Mouse (Mus musculus): ENCODE data around the gene Dpp9. TPM values are rescaled to one million over a fixed set of nuclear protein-coding genes. Genes with fewer than 3 reads are reported as not detected.

Gene Dpp9
- polyA plus RNA-seq, 1 experiment from 2014 or later, result 32.8 TPM

DNA sequence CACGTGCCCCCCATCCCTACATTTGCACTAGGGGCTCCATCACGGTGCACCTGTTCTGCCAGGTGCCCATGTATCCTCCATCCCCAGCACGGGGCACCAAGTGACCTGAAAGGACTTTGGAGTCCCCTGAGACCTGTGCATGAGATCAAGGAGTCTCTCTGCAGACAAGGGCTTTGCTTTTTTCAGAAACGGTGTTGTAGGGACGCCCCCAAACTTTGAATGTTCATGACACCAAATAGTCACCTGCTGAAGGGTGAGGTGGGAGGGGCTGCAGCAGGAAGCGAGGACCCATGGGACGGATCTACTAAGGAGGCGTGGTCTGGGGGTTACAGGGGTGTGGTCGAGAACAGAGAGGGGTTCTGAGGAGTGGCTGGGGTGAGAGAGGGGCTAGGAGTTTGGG lies 70.4 kb downstream of the Dpp9 start:
- Histone ChIP-seq H3K9me3 (no peaks in the 10 kb centered on the region), H3K36me3 (no peaks in the 10 kb centered on the region), H3K27ac (no peak overlapping the region), H3K4me1 (replicated peaks) (peaks cover 6% of the 10 kb centered on the region), H3K27me3 (replicated peaks) (peaks cover 70% of the 10 kb centered on the region), H3K4me3 (replicated peaks) (0 out of 2 replicates have a peak overlapping the region, but pooled peaks have one; percentile 10), H3K9ac (no peak overlapping the region), H3K4me2 (replicated peaks) (peak overlapping the region; percentile 54)
- ATAC-seq, result no peak
- WGBS, result 19% methylated on average over 9 of the region's 9 CpGs

DNA sequence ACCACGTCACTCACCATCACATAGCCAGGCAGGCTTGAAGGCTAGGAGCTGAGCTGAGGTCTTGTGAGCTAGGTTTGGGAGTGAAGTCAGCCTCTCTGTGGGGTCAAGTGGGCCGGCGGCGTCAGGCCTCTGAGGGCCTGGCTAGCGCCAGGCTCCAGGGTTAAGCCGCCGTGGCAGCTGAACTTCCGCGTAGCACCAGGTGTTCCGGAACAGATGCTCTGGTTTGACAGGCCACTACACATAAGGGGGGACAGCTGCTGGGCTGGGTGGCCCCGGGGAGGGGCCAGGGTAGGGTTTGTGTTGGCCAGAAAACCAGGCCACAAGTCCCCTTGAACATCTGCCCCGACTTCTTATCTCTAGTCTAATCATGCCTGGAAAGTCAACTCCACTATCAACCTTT lies 71.3 kb downstream of the Dpp9 start:
- Histone ChIP-seq H3K27me3 (replicated peaks) (peaks cover 78% of the 10 kb centered on the region), H3K9ac (no peak overlapping the region)

DNA sequence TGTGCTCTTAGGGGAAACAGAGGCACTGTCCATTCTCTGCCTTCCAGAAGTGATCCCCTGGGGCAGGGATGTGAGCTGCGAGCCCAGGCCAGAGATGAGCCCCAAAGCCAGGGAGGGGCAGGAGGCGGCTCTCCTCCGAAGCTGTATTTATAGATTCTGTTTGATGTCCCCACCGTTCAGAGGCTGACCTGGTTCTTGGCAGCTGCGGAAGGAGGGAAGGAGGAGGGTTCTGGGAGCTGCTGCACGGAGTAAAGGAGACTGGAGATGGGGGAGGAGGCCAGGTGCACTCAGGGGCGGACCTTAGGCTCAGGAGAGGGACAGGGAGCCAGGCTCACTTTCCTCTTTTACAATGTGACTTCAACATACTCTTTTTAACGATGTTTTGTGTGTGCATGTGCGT lies 72.6 kb downstream of the Dpp9 start:
- WGBS, result 24% methylated on average over 9 of the region's 9 CpGs

More for the DNA sequence above, 71.3 kb downstream of the Dpp9 start:
- Histone ChIP-seq H3K4me3 (replicated peaks) (no peak overlapping the region), H3K36me3 (no peaks in the 10 kb centered on the region), H3K9me3 (no peaks in the 10 kb centered on the region), H3K4me2 (replicated peaks) (no peak overlapping the region), H3K4me1 (replicated peaks) (peaks cover 7% of the 10 kb centered on the region), H3K27ac (no peak overlapping the region)
- WGBS, result 56% methylated on average over 12 of the region's 12 CpGs
- ATAC-seq, result no peak

DNA sequence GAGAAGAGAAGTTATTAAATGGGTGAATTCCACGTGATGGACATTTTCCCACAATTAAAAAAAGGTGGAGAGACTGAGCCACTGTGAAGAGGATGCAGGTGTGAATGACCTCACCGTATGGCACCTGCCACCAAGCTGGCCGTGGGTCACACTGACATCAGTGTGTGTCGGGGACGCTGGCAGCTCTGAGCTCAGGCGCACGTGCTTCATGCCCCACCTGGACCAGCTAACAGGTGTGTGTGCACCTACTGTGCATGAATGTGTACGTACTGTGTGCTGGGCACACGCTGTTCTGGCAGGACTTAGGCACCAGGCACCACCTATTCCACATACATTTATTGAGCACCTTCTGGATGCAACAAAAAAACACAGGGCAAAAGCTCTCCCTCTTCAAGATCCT lies 74.2 kb downstream of the Dpp9 start:
- Histone ChIP-seq H3K27ac (no peak overlapping the region), H3K4me2 (replicated peaks) (no peak overlapping the region), H3K27me3 (replicated peaks) (peaks cover 87% of the 10 kb centered on the region), H3K9ac (no peak overlapping the region), H3K9me3 (no peaks in the 10 kb centered on the region), H3K36me3 (no peaks in the 10 kb centered on the region), H3K4me1 (replicated peaks) (peaks cover 27% of the 10 kb centered on the region), H3K4me3 (replicated peaks) (no peak overlapping the region)
- WGBS, result 72% methylated on average over 9 of the region's 9 CpGs
- ATAC-seq, result no peak

More for the DNA sequence above, 72.6 kb downstream of the Dpp9 start:
- Histone ChIP-seq H3K4me2 (replicated peaks) (no peak overlapping the region), H3K9ac (no peak overlapping the region), H3K27me3 (replicated peaks) (peaks cover 90% of the 10 kb centered on the region), H3K4me1 (replicated peaks) (peaks cover 18% of the 10 kb centered on the region), H3K9me3 (no peaks in the 10 kb centered on the region), H3K4me3 (replicated peaks) (no peak overlapping the region), H3K27ac (no peak overlapping the region), H3K36me3 (no peaks in the 10 kb centered on the region)
- no peak for ATAC-seq

DNA sequence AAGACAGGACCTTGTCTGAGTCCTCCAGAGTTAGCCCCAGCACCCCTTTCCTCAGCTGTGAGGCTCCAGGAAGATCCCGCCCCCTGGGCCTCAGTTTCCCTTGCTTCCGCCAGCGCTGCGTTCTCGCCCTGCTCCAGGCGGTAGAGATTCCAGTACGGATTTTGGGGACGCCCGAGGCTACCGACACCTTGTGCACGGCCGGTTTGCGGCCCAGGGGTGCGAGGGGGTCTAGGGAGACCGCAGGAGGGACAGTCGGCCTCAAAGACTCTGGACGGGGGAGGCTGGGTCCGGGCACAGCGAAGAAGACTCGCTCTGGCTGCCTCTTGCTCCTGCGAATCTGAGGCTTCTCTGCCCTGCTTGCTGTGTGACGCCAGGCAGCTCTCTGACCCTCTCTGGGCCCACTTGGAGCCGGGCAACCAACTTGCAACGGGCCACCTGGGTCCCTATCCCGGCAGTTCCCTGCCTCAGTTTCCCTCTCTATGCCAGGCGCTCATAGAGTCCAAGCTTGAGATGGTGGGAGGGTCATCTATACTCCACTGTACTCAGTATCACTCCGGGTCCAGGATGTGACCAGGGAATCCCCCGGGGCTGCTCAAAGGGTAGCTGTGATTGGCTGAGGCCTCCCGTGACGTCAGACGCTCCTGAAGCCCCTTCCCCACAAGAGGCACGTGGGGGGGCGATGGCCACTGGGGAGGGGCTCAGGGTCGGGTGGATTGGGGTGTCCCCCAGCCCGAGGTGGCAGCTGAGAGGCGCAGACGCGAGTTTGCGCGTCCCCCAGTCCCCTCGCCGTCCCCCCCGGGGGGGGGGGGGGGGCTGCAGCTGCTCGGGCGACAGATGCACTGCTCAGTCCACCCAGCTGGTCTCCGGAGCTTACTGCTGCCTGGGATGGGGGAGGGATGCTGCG lies 76.8 kb downstream of the Dpp9 start:
- Histone ChIP-seq H3K27ac (no peak overlapping the region), H3K4me1 (replicated peaks) (peaks cover 31% of the 10 kb centered on the region), H3K27me3 (replicated peaks) (peaks cover 78% of the 10 kb centered on the region), H3K9ac (peak overlapping the region; percentile 26), H3K4me2 (replicated peaks) (peak overlapping the region; percentile 84), H3K36me3 (no peaks in the 10 kb centered on the region), H3K4me3 (replicated peaks) (peak overlapping the region; percentile 39), H3K9me3 (no peaks in the 10 kb centered on the region)
- WGBS, result 5% methylated on average over 39 of the region's 47 CpGs
- ATAC-seq, result 0 out of 2 replicates have a peak, but pooled peaks have one; percentile 10

DNA sequence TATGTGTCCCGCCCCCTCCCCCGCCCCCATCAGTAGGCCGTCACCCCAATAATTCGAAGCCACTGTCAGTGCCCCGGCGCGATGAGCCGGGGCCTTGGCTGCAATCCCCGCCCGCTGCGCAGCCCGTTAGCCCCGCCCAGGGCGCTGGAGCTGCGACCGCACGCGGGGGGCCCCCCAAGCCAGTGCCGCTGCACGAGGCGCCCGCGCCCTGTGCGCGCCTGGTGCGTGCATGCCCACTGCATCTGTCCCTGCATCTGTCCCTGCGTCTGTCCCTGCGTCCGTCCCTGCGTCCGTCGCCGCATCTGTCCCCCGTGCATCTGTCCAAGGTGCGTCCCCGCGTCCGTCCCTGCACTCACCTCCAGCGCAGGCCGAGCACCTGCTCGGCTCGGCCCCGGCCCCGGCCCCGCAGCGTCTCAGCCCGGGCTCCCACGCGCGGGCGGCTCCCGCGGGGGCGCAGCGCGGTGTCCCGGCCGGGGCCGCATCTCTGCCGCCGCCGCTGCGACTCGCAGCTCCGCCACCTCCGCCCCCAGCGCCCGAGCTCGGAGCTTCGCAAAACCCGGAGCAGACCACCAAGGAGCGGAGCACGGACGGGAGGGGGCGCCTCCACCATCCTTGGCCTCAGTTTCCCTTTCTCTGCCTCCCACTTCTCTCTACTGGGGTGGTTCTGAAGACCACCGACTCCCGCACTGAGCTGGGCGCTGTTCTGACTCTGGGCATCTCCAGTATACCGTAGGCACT lies 78.7 kb downstream of the Dpp9 start, which contains the start of gene Sema6b:
TSS of gene Sema6b (minus strand) at position 486 of the 738 bp plus-strand sequence.
- WGBS, result 1% methylated on average over 69 of the region's 79 CpGs
- Histone ChIP-seq H3K4me2 (replicated peaks) (peak within 1 kb of the TSS; percentile 100), H3K4me3 (replicated peaks) (peak within 1 kb of the TSS; percentile 68), H3K4me1 (replicated peaks) (peaks cover 31% of the 10 kb centered on the region), H3K36me3 (no peaks in the 10 kb centered on the region), H3K9ac (peak within 1 kb of the TSS; percentile 52), H3K27ac (no peak within 1 kb of the TSS), H3K27me3 (replicated peaks) (peaks cover 59% of the 10 kb centered on the region), H3K9me3 (no peaks in the 10 kb centered on the region)
- peak; percentile 41 for ATAC-seq

DNA sequence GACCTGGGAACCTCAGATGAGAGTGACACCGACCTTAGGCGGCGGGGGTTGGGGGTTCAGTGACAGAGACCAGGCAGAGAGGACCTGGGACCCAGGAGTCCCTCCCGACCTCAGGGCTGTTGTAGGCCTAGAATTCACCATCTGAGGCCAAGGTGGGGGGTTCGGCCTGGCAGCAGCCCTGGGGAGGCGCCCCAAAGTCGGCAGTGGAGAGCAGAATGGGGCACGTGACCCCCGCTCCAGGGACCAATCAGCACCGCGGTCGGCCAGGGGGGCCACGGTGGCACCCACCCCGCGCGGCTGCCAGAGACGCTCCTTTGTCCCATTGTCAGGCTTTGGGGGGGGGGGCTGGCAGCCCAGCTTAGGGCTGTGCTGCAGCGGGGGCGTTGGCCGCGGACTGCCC lies 79.3 kb downstream of the Dpp9 start:
- peaks cover 54% of the 10 kb centered on the region for H3K27me3 ChIP-seq (replicated peaks)
- ATAC-seq, result 0 out of 2 replicates have a peak, but pooled peaks have one; percentile 1
- no peaks in the 10 kb centered on the region for H3K9me3 ChIP-seq

DNA sequence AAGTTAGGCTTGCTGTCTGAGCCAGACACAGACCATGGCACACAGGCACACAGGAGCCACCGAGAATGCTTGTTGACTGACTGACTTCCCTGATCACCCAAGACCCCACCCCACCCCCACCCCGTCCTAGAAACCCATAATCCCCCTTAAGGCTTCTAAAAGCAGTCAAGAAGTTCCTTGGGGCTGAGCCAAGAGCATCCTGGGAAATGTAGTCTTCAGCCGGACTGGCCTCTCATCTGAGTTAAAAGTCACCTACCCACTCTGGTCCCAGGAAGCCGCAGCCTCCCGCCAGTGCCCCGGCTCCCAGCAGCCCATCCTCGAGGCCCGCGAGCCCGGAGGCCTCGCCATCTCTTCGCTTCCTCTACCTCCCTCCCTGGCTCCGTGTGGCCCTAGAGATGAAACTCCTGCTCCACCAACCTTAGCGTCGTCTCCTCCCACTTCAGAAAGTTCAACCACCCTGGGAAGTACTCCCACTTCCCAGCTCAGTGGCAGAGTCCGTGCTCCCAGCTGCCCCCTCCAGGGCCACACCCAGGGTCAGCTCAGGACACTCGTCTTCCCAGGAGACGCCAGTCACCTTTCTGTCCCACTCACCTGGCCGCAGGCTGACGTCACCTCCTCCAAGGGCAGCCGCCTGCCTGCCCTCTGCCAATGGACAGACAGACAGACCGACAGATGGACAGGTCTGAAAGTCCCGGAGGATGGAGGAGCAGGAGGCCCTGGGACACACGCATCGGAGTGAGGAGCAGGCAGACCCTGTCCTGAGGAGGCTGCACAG lies 80.7 kb downstream of the Dpp9 start:
- peaks cover 47% of the 10 kb centered on the region for H3K4me1 ChIP-seq (replicated peaks)
- no peaks in the 10 kb centered on the region for H3K36me3 ChIP-seq
- WGBS, result 21% methylated on average over 25 of the region's 25 CpGs
- H3K4me3 ChIP-seq (replicated peaks), result no peak overlapping the region
- no peak for ATAC-seq
- peak overlapping the region; percentile 46; the same call in 1 of the 2 replicates for H3K4me2 ChIP-seq (replicated peaks)
- H3K9me3 ChIP-seq, result no peaks in the 10 kb centered on the region
- no peak overlapping the region for H3K27ac ChIP-seq
- peak overlapping the region; percentile 5; the same call in 1 of the 2 replicates for H3K9ac ChIP-seq
- H3K27me3 ChIP-seq (replicated peaks), result peaks cover 48% of the 10 kb centered on the region

More for the DNA sequence above, 79.3 kb downstream of the Dpp9 start:
- WGBS, result 13% methylated on average over 17 of the region's 21 CpGs
- Histone ChIP-seq H3K4me1 (replicated peaks) (peaks cover 38% of the 10 kb centered on the region), H3K4me3 (replicated peaks) (peak overlapping the region; percentile 68), H3K27ac (no peak overlapping the region), H3K9ac (peak overlapping the region; percentile 52; the same call in 1 of the 2 replicates), H3K36me3 (no peaks in the 10 kb centered on the region), H3K4me2 (replicated peaks) (peak overlapping the region; percentile 100)

MicroRNAs within 50 kb of the gene (microRNA counts, 519-probe panel; counts per million panel counts)
- microRNA mmu-miR-7b, result 2,290 counts per million, percentile 59 among the panel's probes with 10 or more counts

Other genes starting within 250 kb of the Dpp9 start
- gene Shd, start 248.4 kb downstream of the Dpp9 start, polyA plus RNA-seq (2015; fragmentation: Nextera tagmentation; extraction: Ambion mirVana), result 9.0 and 9.4 TPM in 2 replicates
- gene Fsd1, start 232.4 kb downstream of the Dpp9 start, polyA plus RNA-seq (2015; fragmentation: Nextera tagmentation; extraction: Ambion mirVana), result 8.9 and 11.5 TPM in 2 replicates
- 40.3 and 45.8 TPM in 2 replicates for gene Stap2, start 213.3 kb downstream of the Dpp9 start, polyA plus RNA-seq (2015; fragmentation: Nextera tagmentation; extraction: Ambion mirVana)
- 86.3 and 95.3 TPM in 2 replicates for gene Mpnd, start 213.2 kb downstream of the Dpp9 start, polyA plus RNA-seq (2015; fragmentation: Nextera tagmentation; extraction: Ambion mirVana)
- gene Sh3gl1, start 182.3 kb downstream of the Dpp9 start, polyA plus RNA-seq (2015; fragmentation: Nextera tagmentation; extraction: Ambion mirVana), result 124 TPM in 2 replicates
- 21.4 and 22.4 TPM in 2 replicates for gene Chaf1a, start 178.5 kb downstream of the Dpp9 start, polyA plus RNA-seq (2015; fragmentation: Nextera tagmentation; extraction: Ambion mirVana)
- 29.9 and 35.1 TPM in 2 replicates for gene Ubxn6, start 143.9 kb downstream of the Dpp9 start, polyA plus RNA-seq (2015; fragmentation: Nextera tagmentation; extraction: Ambion mirVana)
- gene Hdgfl2, start 139.3 kb downstream of the Dpp9 start, polyA plus RNA-seq (2015; fragmentation: Nextera tagmentation; extraction: Ambion mirVana), result 85.7 and 86.9 TPM in 2 replicates
- gene Plin4, start 109.1 kb downstream of the Dpp9 start, polyA plus RNA-seq (2015; fragmentation: Nextera tagmentation; extraction: Ambion mirVana), result 0.03 and 0.14 TPM in 2 replicates
- 0.52 and 0.85 TPM in 2 replicates for gene Plin5, start 101.3 kb downstream of the Dpp9 start, polyA plus RNA-seq (2015; fragmentation: Nextera tagmentation; extraction: Ambion mirVana)
- 0.15 and 0.33 TPM in 2 replicates for gene Lrg1, start 96.9 kb downstream of the Dpp9 start, polyA plus RNA-seq (2015; fragmentation: Nextera tagmentation; extraction: Ambion mirVana)
- 1.4 TPM in 2 replicates for gene Sema6b, start 78.6 kb downstream of the Dpp9 start, polyA plus RNA-seq (2015; fragmentation: Nextera tagmentation; extraction: Ambion mirVana)
- gene Tnfaip8l1, start 56.4 kb downstream of the Dpp9 start, polyA plus RNA-seq (2015; fragmentation: Nextera tagmentation; extraction: Ambion mirVana), result 11.9 and 12.8 TPM in 2 replicates
- gene Mydgf, start 35.0 kb downstream of the Dpp9 start, polyA plus RNA-seq (2015; fragmentation: Nextera tagmentation; extraction: Ambion mirVana), result 105 and 127 TPM in 2 replicates
- gene Fem1a, start 37.9 kb upstream of the Dpp9 start, polyA plus RNA-seq (2015; fragmentation: Nextera tagmentation; extraction: Ambion mirVana), result 12.5 and 12.8 TPM in 2 replicates
- 11.3 and 13.3 TPM in 2 replicates for gene Ticam1, start 57.9 kb upstream of the Dpp9 start, polyA plus RNA-seq (2015; fragmentation: Nextera tagmentation; extraction: Ambion mirVana)
- 153 and 195 TPM in 2 replicates for gene Plin3, start 74.0 kb upstream of the Dpp9 start, polyA plus RNA-seq (2015; fragmentation: Nextera tagmentation; extraction: Ambion mirVana)
- not detected in 2 replicates for gene Arrdc5, start 81.4 kb upstream of the Dpp9 start, polyA plus RNA-seq (2015; fragmentation: Nextera tagmentation; extraction: Ambion mirVana)
- gene Uhrf1, start 84.4 kb upstream of the Dpp9 start, polyA plus RNA-seq (2015; fragmentation: Nextera tagmentation; extraction: Ambion mirVana), result 124 and 125 TPM in 2 replicates
- 25.1 and 27.5 TPM in 2 replicates for gene Kdm4b, start 107.2 kb upstream of the Dpp9 start, polyA plus RNA-seq (2015; fragmentation: Nextera tagmentation; extraction: Ambion mirVana)

Measured in intestine, embryonic 15.5 days (tissue).